Mouse (Mus musculus) kidney, adult 9 months (tissue): Measurements from ENCODE around the gene Med17.
A peak's percentile ranks its signal among the peaks of the same experiment; 100 is the strongest.

Experiments used
- DNase-seq: peaks from one replicate; pipeline ENCODE4 v3.0.0; 2022

Gene Med17

DNA sequence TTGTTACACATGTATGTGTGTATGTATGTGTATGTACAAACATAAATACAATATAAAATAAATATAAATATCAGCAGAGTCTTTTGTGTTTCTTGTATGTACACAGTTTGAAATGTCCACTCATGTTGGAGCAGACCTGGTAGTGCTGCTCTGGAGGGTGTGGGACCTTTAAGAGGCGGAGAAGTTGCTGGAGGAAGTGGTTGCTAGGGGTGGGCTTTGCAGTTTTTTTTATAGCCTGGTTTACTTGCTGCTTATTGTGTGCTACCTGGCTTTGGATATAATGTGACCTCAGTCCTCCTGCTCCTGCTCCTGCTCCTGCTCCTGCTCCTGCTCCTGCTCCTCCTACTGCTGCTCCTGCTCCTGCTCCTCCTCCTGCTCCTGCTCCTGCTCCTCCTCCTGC is 46.1 kb downstream of the Med17 start:
- DNase-seq: no peak

DNA sequence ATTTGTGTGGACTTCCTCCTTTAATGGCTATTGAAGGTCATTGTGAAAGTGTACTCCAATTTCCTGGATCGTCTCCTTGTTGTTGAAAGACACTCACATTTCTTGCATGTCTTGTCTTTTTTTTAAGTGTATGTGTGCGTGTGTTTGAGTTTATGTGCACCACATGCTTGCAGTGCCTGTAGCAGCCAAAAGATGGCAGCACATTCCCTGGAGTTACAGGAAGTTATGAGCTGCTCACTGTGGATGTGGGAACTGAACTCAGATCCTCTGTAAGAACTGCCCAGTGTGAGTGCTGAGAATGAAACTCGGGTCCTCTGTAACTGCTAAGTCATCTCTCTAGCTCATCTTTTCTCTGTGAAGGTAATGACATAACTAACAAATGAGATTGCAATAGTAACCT is 47.3 kb downstream of the Med17 start:
- DNase-seq: no peak

- DNase-seq: no peak
These were observed 54.8 kb downstream of the Med17 start for GRCm38 (mm10) chr9:15224912-15225311.

DNA sequence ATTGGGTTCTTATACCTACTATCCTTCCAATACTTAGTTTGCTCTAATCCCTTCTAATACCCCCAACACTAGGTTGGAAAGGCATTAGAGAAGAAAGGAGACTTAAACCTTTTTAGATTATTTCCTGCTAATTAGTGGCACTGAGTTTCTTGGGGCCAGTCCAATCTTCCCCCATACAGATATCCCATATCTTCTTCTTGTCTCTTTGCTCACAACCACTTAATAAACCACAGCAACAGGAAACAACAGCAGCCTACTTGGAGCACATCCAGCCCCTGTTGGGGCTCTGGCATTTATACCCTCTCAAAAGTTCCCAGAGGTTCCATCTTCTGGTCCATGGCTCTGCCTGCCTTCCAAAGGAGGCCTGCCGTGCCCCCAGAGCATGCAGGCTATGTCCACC is 66.0 kb downstream of the Med17 start:
- no peak for DNase-seq

DNA sequence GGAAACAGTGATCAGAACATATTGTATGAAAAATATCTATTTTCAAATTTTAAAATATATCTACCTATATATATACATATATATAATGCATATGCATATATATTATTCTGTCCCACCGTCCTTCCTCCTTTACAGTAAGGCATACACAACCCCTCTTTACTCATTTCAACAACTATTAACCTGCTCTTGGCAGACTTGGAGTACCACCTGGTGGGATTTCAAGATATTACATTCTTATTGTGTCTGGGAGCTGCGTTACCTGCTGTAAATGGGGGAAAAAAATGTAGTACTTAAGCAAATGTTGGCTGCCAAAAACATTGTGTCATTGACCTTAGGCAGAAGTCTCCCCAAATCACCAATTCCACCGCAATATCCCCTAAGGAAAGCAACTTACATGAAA is 67.9 kb downstream of the Med17 start:
- peak; percentile 37 for DNase-seq
